Mouse (Mus musculus) bone marrow macrophage, adult 2 months (primary cell): ENCODE measurements at regions not wholly inside any gene's neighbourhood (a gene's known extent, or its start where the extent isn't known, plus 50 kb on each side); places are given as distances from the start of the nearest gene placed in this dataset.

Experiments used
- H3K27ac ChIP-seq: 2 replicates; pipeline ENCODE4 v1.5.1; 2012; ENCODE audit warnings: low read depth, low read length; ENCODE audit not compliant: insufficient read depth
- H3K4me1 ChIP-seq: 2 replicates; pipeline ENCODE4 v1.6.1; 2012; ENCODE audit warnings: low read length; ENCODE audit not compliant: control insufficient read depth, insufficient read depth
- H3K4me3 ChIP-seq: 2 replicates; pipeline ENCODE4 v1.5.1; 2012; ENCODE audit warnings: mild to moderate bottlenecking, low read length, moderate library complexity; ENCODE audit not compliant: insufficient read depth
- CTCF ChIP-seq: IDR thresholded peaks from 2 replicates; pipeline ENCODE4 v1.5.1; 2012; ENCODE audit warnings: low read depth, mild to moderate bottlenecking, low read length, moderate library complexity
- POLR2A ChIP-seq: IDR thresholded peaks from 2 replicates; pipeline ENCODE4 v1.6.1; 2012; ENCODE audit warnings: mild to moderate bottlenecking, low read depth, low read length, borderline replicate concordance

- TF ChIP-seq CTCF, result no peak
- TF ChIP-seq POLR2A, result no peak
- Histone ChIP-seq H3K4me1 (no peaks in the 10 kb centered on the region), H3K4me3 (no peak overlapping the region), H3K27ac (no peak overlapping the region)
Observed at GRCm38 (mm10) chr13:71507421-71507931, 456.0 kb downstream of the Irx1 start.

- TF ChIP-seq CTCF (no peak), POLR2A (no peak)
- no peak overlapping the region for H3K4me3 ChIP-seq
- no peaks in the 10 kb centered on the region for H3K4me1 ChIP-seq
- H3K27ac ChIP-seq, result no peak overlapping the region
Observed at GRCm38 (mm10) chr13:71506777-71507176, 456.7 kb downstream of the Irx1 start.

GRCm38 (mm10) chr13:71489773-71490172 lies 473.8 kb downstream of the Irx1 start:
- H3K4me1 ChIP-seq, result no peaks in the 10 kb centered on the region
- H3K27ac ChIP-seq, result no peak overlapping the region
- TF ChIP-seq CTCF, result no peak
- no peak for TF ChIP-seq POLR2A
- H3K4me3 ChIP-seq, result no peak overlapping the region

GRCm38 (mm10) chr13:71481205-71481604 lies 482.3 kb downstream of the Irx1 start:
- Histone ChIP-seq H3K4me1 (no peaks in the 10 kb centered on the region), H3K4me3 (no peak overlapping the region), H3K27ac (no peak overlapping the region)
- TF ChIP-seq POLR2A, result no peak
- no peak for TF ChIP-seq CTCF

- Histone ChIP-seq H3K4me3 (no peak overlapping the region), H3K4me1 (no peaks in the 10 kb centered on the region), H3K27ac (no peak overlapping the region)
- TF ChIP-seq POLR2A (no peak), CTCF (no peak)
Observed at GRCm38 (mm10) chr13:71461552-71461951, 502.0 kb downstream of the Irx1 start.

GRCm38 (mm10) chr13:71460607-71461006 lies 502.9 kb downstream of the Irx1 start:
- Histone ChIP-seq H3K4me3 (no peak overlapping the region), H3K27ac (no peak overlapping the region), H3K4me1 (no peaks in the 10 kb centered on the region)
- TF ChIP-seq POLR2A (no peak), CTCF (no peak)

GRCm38 (mm10) chr13:71460097-71460496 lies 503.4 kb downstream of the Irx1 start:
- no peak for TF ChIP-seq CTCF
- no peak for TF ChIP-seq POLR2A
- H3K4me3 ChIP-seq, result no peak overlapping the region
- no peak overlapping the region for H3K27ac ChIP-seq
- no peaks in the 10 kb centered on the region for H3K4me1 ChIP-seq

GRCm38 (mm10) chr13:71459022-71459536 lies 504.4 kb downstream of the Irx1 start:
- H3K27ac ChIP-seq, result no peak overlapping the region
- TF ChIP-seq CTCF (no peak), POLR2A (no peak)
- H3K4me1 ChIP-seq, result no peaks in the 10 kb centered on the region
- H3K4me3 ChIP-seq, result no peak overlapping the region

GRCm38 (mm10) chr13:71458061-71458935 lies 505.2 kb downstream of the Irx1 start:
- H3K4me3 ChIP-seq, result no peak overlapping the region
- H3K27ac ChIP-seq, result no peak overlapping the region
- no peaks in the 10 kb centered on the region for H3K4me1 ChIP-seq
- TF ChIP-seq POLR2A, result no peak
- no peak for TF ChIP-seq CTCF

- Histone ChIP-seq H3K4me1 (no peaks in the 10 kb centered on the region), H3K4me3 (no peak overlapping the region), H3K27ac (no peak overlapping the region)
- TF ChIP-seq CTCF (no peak), POLR2A (no peak)
Observed at GRCm38 (mm10) chr13:71457550-71457949, 506.0 kb downstream of the Irx1 start.
